Mouse (Mus musculus) stomach, embryonic 16.5 days (tissue): ENCODE measurements at regions not wholly inside any gene's neighbourhood (a gene's known extent, or its start where the extent isn't known, plus 50 kb on each side); places are given as distances from the start of the nearest gene placed in this dataset.
A peak's percentile ranks its signal among the peaks of the same experiment; 100 is the strongest.

ENCODE experiments used
- ATAC-seq: fragments of 200-750 bp; cut with Nextera tagmentation; 2 replicates; pipeline ENCODE4 v1.8.0; 2017; ENCODE audit warnings: moderate number of reproducible peaks, moderate TSS enrichment; ENCODE audit not compliant: insufficient read depth, low FRiP score
- H3K27ac ChIP-seq: fragments of 300-500 bp; sonication (generic); 2 replicates; pipeline ENCODE4 v1.5.1; 2014; ENCODE audit warnings: low read length
- H3K27me3 ChIP-seq: fragments of 300-500 bp; sonication (generic); 2 replicates; pipeline ENCODE4 v1.6.1; 2014; ENCODE audit warnings: low read length, control low read depth, mixed read lengths; ENCODE audit not compliant: control insufficient read depth, insufficient read depth
- H3K36me3 ChIP-seq: fragments of 300-500 bp; sonication (generic); 2 replicates; pipeline ENCODE4 v1.6.1; 2014; ENCODE audit warnings: low read length; ENCODE audit not compliant: control insufficient read depth, insufficient read depth
- H3K4me1 ChIP-seq: fragments of 300-500 bp; sonication (generic); 2 replicates; pipeline ENCODE4 v1.6.1; 2014; ENCODE audit warnings: low read length, control low read depth, mixed read lengths; ENCODE audit not compliant: control insufficient read depth, insufficient read depth
- H3K4me2 ChIP-seq: fragments of 300-500 bp; sonication (generic); 2 replicates; pipeline ENCODE4 v1.6.1; 2014; ENCODE audit warnings: low read depth, low read length, mixed read lengths
- H3K4me3 ChIP-seq: fragments of 300-500 bp; sonication (generic); replicated peaks from 2 replicates; pipeline ENCODE4 v1.5.1; 2014; ENCODE audit warnings: mild to moderate bottlenecking, low read length
- H3K9ac ChIP-seq: fragments of 300-500 bp; sonication (generic); 2 replicates; pipeline ENCODE4 v1.6.1; 2014; ENCODE audit warnings: low read length
- H3K9me3 ChIP-seq: fragments of 300-500 bp; sonication (generic); replicated peaks from 2 replicates; pipeline ENCODE4 v1.6.1; 2016; ENCODE audit warnings: low read length, control low read depth; ENCODE audit not compliant: control insufficient read depth
- WGBS: fragments of 180-500 bp; shearing (Covaris S2); extraction: QIAGEN DNeasy Blood & Tissue Kit; methylation state at CpG from one replicate; pipeline ENCODE4 v1.1.7; 2014; 5-methylcytosine and 5-hydroxymethylcytosine counted together

DNA sequence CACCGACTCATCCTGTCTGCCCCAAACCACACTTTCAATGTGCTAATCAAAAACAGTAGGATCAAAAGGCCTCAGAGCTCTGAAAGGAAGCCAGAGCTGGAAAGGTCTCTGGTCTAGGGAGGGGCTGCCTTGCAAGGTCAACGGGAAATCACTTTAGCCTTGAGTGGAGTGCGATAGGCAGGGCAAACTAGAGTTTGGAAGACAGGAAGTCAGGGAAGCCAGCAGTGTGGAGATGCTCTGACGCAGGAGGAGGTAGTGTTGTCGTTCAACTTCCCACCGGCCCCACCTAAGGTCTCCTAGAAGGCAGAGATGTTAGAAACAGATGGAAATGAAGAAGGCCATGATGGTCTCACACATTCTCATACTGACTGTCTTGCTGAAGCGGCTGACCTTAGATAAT is 52.0 kb upstream of the Trp53i11 start:
- no peak overlapping the region for H3K4me3 ChIP-seq
- no peaks in the 10 kb centered on the region for H3K27me3 ChIP-seq
- no peak for ATAC-seq
- H3K36me3 ChIP-seq = no peaks in the 10 kb centered on the region
- H3K27ac ChIP-seq = no peak overlapping the region; the same call in 1 of the 2 replicates
- no peaks in the 10 kb centered on the region for H3K9me3 ChIP-seq
- H3K9ac ChIP-seq = no peak overlapping the region
- no peak overlapping the region for H3K4me2 ChIP-seq
- 56% methylated on average over 7 of the region's 7 CpGs for WGBS
- peaks cover 5% of the 10 kb centered on the region; the same call in 1 of the 2 replicates for H3K4me1 ChIP-seq

DNA sequence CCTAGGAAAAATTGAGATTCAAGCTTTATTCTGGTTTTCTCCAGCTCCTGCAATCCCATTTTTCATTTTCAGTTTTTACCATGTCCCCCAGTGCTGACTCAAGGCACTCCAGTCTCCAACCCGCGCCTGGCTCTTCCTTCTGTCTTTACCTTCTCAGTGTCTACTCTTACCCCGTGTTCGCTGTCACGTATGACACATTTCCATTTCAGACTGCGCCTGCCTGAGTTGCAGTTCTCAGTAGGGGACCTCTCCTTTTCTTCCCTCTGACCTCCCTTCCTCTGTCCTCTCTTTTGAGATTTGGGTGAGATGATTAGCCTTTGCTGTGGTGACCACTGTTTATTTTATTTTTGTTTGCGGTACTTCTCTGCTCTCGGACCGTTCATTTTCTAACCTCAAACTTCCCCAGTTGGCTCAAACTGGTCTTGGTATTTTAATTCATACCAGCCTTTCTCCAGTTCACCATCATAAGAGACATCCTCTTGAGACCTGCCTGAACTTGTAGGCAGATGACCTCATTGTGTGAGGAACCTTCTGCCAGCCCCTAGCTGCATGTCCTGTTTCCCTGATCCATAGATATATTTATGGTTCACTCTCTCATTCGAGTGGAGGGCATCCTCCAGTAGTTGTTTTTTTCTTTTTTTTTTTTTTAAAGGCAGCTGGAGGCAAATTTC is 53.9 kb upstream of the Trp53i11 start:
- no peak overlapping the region for H3K4me2 ChIP-seq
- H3K27ac ChIP-seq = no peak overlapping the region
- H3K4me1 ChIP-seq = peaks cover 5% of the 10 kb centered on the region; the same call in 1 of the 2 replicates
- WGBS = 69% methylated on average over 10 of the region's 10 CpGs
- H3K36me3 ChIP-seq = no peaks in the 10 kb centered on the region
- no peak for ATAC-seq
- H3K9ac ChIP-seq = no peak overlapping the region
- no peaks in the 10 kb centered on the region for H3K9me3 ChIP-seq
- no peaks in the 10 kb centered on the region for H3K27me3 ChIP-seq
- no peak overlapping the region for H3K4me3 ChIP-seq

DNA sequence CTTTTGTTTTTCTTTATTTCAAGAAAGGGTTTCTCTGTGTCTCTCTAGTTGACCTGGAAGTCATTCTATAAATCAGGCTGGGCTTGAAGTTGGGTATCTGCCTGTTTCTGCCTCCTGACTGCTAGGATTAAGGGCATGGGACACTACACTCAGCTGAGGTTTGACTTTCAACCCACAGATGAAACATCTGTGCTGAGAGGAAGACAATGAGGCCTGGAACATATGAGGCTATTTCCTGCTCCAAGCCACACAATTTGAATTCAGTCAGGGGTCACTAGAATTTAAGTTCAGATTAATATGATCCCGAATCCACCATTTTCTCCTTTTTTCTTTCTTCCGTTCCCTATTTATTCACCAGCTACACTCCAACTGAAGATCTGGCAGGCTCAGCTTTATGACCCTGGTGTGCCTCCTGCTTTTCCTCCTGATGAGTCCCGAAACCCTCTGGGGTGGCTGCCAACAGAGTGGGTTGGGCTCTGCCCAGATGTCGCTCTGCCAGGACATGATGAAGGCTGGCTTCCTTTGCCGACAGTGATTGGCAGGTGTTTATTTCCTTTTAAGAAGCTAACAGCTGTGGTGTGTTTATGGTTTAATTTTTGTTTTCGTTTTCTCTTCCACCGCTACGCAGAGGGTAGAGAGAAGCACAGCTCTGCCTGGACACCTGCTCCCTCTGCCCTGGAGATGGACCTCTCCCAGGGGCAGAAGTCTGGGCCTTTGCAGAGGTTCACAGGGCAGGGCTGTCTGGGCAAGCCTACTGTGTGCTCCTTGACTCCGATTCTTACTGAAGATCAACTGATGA is 55.3 kb upstream of the Trp53i11 start:
- 35% methylated on average over 9 of the region's 9 CpGs for WGBS
- Histone ChIP-seq H3K36me3 (no peaks in the 10 kb centered on the region), H3K9ac (no peak overlapping the region), H3K27ac (peak overlapping the region; percentile 48), H3K9me3 (no peaks in the 10 kb centered on the region), H3K27me3 (no peaks in the 10 kb centered on the region), H3K4me3 (no peak overlapping the region), H3K4me1 (peaks cover 5% of the 10 kb centered on the region; the same call in 1 of the 2 replicates), H3K4me2 (no peak overlapping the region)
- no peak for ATAC-seq

DNA sequence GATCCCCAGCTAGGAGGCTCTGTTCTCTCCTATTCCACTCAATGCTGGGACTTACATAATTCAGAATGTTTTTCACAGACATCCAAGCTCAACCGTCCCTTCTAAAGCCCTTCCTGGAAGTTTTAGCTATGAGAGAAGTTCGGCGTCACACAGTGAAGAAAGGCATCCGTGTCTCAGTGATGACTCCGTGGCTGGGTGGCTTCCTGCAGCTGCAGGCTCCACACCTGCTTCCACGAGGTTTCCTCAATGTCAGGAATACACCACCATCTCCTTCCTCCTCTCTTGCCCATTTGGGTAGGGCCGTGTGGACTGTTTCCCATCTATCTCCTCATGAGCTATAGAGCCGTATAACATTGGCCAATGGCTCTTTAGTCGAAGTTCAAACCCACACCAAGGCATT is 56.1 kb upstream of the Trp53i11 start:
- H3K4me1 ChIP-seq = peaks cover 10% of the 10 kb centered on the region
- no peaks in the 10 kb centered on the region for H3K36me3 ChIP-seq
- no peak for ATAC-seq
- no peak overlapping the region for H3K27ac ChIP-seq
- 70% methylated on average over 9 of the region's 9 CpGs for WGBS
- no peak overlapping the region for H3K4me2 ChIP-seq
- no peaks in the 10 kb centered on the region for H3K9me3 ChIP-seq
- H3K4me3 ChIP-seq = no peak overlapping the region
- no peak overlapping the region for H3K9ac ChIP-seq
- no peaks in the 10 kb centered on the region for H3K27me3 ChIP-seq

DNA sequence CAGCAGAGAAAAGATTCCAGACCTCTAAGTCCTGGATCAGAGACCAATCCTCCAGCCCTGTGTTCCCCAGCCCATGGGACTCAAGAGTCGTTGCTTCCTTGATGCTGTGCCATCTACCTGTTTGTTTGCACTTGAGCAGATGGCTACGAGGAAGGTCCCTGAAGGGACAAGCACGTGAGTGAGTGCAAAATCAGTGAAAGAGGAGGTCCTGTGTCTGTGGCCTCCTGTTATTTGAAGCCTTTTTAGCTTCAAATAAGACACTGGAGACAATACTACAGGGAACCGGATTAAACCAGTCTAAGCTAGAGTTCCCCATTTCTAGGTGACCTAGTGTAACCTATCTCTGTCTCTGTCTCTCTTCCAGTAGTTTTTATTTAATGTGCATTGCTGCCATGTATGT is 58.2 kb upstream of the Trp53i11 start:
- H3K27me3 ChIP-seq = no peaks in the 10 kb centered on the region
- H3K27ac ChIP-seq = no peak overlapping the region
- H3K9ac ChIP-seq = no peak overlapping the region
- H3K4me1 ChIP-seq = peaks cover 12% of the 10 kb centered on the region
- H3K36me3 ChIP-seq = no peaks in the 10 kb centered on the region
- H3K9me3 ChIP-seq = no peaks in the 10 kb centered on the region
- ATAC-seq = no peak
- no peak overlapping the region for H3K4me3 ChIP-seq
- 52% methylated on average over 4 of the region's 4 CpGs for WGBS
- no peak overlapping the region for H3K4me2 ChIP-seq

DNA sequence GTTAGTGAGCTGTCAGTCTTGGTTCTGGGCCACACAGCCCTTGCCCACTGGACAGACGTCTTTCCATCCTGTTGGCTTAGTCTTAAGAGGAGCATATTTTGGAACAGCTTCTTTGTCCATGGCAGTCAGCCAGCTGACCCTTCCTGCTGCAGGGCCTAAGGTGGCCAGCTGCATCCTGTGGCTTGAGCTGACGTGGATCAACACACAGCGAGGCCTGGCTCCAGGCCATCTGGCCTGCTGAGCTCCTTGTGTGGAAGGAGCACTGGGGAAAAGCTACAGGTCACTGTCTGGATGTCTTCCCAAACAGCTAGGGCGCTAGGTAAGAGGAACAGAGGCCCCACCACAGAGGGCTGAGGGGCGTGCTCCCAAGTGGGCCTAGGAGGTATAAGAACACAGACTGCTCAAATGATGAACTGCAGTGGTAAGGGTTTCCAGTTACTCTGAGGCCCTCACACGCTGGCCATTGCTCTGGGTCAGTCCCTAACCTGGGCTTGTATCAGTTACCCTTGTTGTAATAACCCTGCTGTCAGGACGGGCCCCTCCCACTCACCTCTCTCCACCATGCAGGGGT is 60.7 kb upstream of the Trp53i11 start:
- H3K4me1 ChIP-seq = peaks cover 7% of the 10 kb centered on the region; the same call in 1 of the 2 replicates
- H3K4me3 ChIP-seq = no peak overlapping the region
- no peaks in the 10 kb centered on the region for H3K9me3 ChIP-seq
- peak; percentile 74; the same call in 1 of the 2 replicates for ATAC-seq
- H3K4me2 ChIP-seq = no peak overlapping the region
- no peak overlapping the region for H3K9ac ChIP-seq
- no peaks in the 10 kb centered on the region for H3K36me3 ChIP-seq
- 48% methylated on average over 7 of the region's 7 CpGs for WGBS
- H3K27ac ChIP-seq = no peak overlapping the region; the same call in 1 of the 2 replicates
- H3K27me3 ChIP-seq = no peaks in the 10 kb centered on the region

DNA sequence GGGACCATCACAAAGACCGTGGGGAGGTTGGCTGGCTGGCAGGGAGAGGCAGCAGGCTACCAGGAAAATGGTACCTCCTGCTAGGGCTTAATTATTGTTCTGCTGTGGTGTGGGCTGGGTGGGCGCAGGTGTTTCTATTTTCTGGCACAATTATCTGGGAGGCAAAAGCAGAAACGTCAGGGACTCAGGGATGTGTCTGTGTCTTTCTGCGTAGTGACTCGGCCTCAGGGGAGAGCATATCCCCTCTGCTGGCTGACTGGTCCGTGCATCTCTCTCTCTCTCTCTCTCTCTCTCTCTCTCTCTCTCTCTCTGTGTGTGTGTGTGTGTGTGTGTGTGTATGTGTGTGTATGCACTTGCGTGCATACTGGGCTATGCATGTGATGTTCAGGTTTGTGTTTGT is 61.2 kb upstream of the Trp53i11 start:
- WGBS = 65% methylated on average over 7 of the region's 7 CpGs
- ATAC-seq = no peak
- no peak overlapping the region for H3K4me3 ChIP-seq
- H3K4me2 ChIP-seq = no peak overlapping the region
- H3K4me1 ChIP-seq = peaks cover 7% of the 10 kb centered on the region; the same call in 1 of the 2 replicates
- no peak overlapping the region for H3K27ac ChIP-seq
- H3K27me3 ChIP-seq = no peaks in the 10 kb centered on the region
- no peaks in the 10 kb centered on the region for H3K9me3 ChIP-seq
- H3K36me3 ChIP-seq = no peaks in the 10 kb centered on the region
- no peak overlapping the region for H3K9ac ChIP-seq

DNA sequence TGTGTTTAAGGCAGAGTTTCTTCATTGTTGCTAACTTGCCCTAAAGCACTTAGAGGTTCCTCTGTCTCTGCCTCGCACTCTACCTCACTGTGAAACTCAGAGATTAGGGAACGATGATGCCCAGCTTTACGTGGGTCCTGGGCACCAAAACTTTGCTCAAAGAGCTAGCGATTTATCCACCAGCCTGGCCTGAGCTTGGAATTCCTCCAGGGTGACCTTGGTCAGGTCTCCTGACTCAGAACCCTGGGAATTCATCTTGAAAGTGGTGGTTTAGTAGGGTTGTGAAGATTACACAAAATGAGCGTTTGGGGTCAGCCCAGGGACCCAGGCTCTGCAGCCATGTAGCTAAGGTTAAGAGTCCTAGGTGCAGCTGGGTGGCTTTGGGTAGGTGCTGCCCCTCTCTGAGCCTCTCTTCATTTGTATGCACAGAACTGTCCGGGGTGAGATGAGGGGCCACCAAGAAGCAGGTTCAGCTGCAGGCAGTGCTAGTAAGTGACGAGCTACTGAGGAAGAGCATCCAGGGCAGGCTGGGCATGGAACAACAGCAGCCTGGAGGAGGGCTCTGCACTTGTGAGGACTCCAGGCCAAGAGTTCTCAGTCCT is 62.4 kb upstream of the Trp53i11 start:
- H3K36me3 ChIP-seq = no peaks in the 10 kb centered on the region
- H3K9ac ChIP-seq = no peak overlapping the region
- H3K9me3 ChIP-seq = no peaks in the 10 kb centered on the region
- no peak overlapping the region for H3K27ac ChIP-seq
- 86% methylated on average over 7 of the region's 7 CpGs for WGBS
- peaks cover 7% of the 10 kb centered on the region; the same call in 1 of the 2 replicates for H3K4me1 ChIP-seq
- H3K4me2 ChIP-seq = no peak overlapping the region
- no peaks in the 10 kb centered on the region for H3K27me3 ChIP-seq
- no peak overlapping the region for H3K4me3 ChIP-seq
- ATAC-seq = no peak

DNA sequence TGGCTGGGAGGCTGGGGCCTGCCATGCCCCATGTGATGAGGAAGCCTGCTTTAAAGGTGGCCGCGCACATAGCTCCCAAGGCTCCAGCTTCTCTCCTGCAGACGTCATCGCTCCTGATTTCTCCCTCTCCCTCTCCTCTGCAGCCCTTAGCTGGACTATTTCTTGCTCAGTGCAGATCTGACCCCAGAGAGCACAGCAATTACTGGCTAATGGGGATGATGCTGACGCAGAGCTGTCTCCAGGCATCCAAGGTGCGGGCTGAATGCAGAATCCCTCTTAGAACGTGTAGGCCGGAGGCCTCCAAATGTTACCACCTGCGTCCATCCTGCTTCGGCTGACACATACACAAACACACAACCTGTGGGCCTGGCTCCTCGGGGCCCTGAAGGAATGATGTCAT is 63.5 kb upstream of the Trp53i11 start:
- Histone ChIP-seq H3K4me1 (peaks cover 7% of the 10 kb centered on the region; the same call in 1 of the 2 replicates), H3K27ac (no peak overlapping the region), H3K9ac (no peak overlapping the region), H3K9me3 (no peaks in the 10 kb centered on the region), H3K4me2 (no peak overlapping the region), H3K4me3 (no peak overlapping the region), H3K36me3 (no peaks in the 10 kb centered on the region), H3K27me3 (no peaks in the 10 kb centered on the region)
- ATAC-seq = no peak
- 71% methylated on average over 11 of the region's 11 CpGs for WGBS
